Mouse (Mus musculus) CD4-positive helper T cell, adult 2 months (primary cell): Measurements from ENCODE around the gene Gk5.
"Not testable (repeated sequence)": the region's sequence is repeated elsewhere in the genome, so short reads cannot be mapped to it uniquely, and the experiment has no call there.

Source experiments
- DNase-seq: peaks from one replicate; pipeline ENCODE4 v3.0.0-alpha.2; 2012; ENCODE audit warnings: low read depth, missing footprints, low spot score

Gk5 gene

DNA sequence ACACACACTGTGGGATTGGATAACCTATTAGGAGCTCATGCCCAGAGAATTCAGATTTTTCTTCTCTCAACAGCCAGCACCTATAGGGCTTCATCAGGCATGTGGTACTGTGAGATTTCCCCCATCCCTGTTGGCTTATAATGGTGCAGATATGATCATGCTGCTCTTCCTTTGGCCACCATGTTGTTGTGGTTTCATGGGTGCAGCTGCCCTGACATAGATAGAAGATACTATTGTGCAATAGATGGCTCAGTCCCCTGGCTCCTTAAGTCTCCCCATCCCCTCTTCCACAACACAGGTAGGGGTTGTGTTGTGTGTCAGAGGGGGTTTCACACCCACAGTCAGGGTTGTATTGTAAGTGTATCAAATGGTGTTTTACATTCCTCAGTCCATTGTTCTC, 25.7 kb downstream of the Gk5 start:
- no peak for DNase-seq

DNA sequence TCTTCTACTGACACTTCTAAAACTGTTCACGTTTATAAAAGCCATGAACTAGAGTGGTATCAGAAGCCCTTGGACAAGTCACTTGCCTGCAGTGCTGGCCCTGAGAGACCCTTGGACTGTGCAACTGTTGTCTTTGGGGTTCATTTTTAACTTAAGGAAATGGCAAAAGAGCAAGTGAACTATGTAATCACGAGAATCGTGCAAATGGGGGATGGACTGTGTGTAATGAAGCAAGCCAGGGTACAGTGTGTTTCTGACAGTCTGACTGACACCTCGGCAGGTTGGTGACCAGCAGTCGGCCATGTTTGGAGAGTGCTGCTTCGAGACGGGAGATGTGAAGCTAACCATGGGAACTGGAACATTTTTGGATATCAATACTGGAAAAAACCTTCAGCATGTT, 33.6 kb downstream of the Gk5 start:
- DNase-seq, result no peak

DNA sequence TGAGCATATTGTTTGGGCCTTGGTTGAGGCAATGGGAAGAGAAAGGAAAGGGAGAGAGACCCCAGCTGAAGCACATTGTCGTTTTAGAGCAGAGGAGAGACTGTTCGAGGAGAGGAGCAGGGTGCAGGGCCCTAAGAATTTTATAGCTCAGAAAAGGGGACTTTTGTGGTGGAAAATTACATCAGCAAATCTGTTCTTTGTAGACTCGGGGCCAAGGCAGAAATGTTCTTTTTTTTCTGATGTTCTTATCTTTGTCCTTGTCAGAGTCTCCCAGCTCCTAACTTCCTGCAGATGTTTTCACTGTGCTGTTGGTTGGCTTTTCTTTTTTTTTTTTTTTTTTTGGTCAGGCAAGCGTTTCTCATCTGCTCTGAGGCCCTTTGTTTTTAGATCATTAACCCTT, 39.3 kb downstream of the Gk5 start:
- no peak for DNase-seq

DNA sequence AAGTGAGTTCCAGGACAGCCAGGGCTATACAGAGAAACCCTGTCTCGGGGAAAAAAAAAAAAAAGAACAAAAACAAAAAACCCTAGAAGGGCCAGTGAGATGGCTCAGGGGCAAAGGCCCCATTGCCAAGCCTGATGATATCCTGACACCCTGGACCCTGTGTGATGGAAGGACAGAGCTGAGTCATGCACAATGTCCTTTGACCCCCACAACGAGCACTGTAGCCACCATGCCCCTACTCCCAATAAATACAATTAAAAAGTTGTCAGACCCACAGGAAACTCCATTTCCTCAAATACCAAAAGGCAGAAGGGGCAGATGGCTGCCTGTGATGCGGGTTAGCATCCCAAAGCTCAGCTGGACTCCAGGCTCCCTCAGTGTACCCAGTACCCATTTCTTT, 39.9 kb downstream of the Gk5 start:
- no peak for DNase-seq

DNA sequence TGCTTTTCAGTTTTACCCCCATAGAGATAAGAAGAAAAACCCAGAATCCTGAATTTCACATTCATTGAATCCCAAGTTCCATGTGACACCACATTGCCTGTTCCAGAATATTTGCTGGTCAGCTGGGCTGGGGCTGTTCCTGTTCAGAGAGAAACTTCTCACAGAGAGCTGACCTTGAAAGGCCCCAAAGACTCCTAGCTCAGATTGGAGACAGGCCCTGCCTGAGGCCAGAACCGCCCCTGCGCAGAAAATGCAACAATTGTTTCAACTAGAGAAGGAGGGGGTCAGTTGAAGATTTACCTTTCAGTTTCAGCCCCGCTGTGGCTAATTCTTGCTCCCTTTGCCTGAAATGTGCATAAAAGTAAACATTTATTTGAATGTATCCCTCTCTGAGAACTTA, 41.6 kb downstream of the Gk5 start:
- no peak for DNase-seq

DNA sequence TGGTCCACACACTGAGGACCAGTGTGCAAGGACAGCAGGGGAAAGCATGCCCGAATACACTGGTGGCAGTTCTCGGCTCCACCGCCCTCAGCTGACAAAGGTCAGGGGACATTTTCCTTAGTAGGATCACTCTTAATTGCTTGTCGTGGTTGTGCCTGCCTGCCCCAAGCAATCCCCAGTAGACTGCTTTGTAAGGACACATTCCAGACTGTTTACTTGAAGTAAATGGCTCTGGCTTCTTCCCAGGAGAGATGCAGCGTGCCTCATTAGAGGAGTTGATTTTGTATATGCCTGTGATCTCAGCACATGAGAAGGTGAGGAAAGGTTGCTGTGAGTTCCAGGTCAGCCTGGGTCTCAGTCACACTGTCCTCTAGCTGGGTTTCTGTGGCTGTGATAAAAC, 43.3 kb downstream of the Gk5 start:
- DNase-seq, result no peak

DNA sequence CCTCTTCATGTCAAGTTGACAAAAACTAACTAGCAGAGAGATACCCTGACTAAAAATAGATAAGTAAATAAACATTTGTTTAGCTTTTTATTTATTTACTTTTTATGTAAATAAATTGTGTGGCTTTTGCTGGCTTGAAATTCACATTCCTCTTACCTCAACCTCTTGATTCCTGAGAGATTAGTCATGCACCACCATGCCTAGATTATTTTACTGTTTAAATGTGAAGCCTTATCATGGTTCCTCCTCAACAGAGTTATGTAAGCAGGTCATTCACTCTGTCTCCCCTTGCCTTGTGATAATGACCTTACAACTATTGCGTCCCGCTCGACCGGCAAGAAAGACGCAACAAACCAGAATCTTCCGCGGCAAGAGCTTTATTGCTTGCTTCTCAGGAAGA, 44.3 kb downstream of the Gk5 start:
- DNase-seq, result no peak

DNA sequence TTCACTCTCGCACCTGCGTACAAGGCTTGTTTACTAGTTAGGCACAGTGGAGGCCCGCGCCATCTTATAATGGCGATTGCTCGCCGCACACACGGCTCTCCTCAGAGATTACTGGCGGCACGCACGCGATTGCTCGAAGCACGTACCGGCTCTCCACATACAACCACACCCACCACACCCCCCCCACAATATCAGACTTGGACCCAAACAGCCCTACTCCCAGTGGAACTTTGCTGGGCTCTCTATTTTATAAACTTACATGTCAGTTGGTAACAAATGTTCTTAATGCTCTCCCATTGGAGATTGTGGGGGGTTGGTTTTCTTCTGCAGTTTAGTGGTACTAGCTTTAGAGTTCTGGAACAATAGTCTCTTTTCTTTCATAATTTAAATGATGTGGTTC, 44.8 kb downstream of the Gk5 start:
- DNase-seq, result not testable (repeated sequence)

DNA sequence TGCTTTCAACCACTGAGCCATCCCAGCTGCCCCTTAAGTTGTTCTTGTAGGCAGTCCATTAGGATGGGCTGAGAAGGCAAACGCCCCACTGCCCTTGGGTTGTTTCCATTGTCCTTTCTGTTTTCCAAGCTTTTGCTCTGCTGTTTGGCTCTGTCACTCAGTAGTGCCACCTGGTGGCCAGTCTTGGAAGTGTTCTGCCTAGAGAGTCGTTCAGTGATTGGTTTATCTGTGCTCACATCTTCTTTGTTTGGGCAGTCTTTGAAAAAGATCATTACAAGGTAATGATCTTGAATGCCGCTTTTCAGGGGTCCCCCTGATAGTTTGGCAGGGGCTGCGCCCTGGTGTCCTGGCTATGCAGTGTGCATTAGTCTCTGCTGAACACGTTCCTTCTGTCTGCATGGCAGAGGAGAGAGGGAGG, 48.0 kb downstream of the Gk5 start:
- peak; percentile 59 for DNase-seq

DNA sequence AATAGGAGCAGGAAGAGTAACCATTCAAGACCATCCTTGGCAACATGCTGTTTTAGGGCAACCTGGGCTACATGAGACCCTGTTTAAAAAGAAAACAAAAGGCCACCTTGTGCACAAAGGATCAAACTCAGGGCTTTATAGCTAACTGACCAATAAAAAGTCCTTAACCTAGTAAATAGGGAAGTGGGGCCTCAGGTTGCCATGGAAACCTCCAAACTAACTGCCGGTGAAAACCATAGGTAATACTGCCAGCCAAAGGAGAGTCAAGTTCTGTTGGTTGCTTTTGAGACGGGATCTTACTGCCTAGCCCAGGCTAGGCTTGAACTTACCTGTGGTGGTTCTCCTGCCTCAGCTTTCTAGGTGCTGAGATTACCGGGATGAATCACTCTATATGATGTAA, 51.4 kb downstream of the Gk5 start:
- DNase-seq, result no peak

DNA sequence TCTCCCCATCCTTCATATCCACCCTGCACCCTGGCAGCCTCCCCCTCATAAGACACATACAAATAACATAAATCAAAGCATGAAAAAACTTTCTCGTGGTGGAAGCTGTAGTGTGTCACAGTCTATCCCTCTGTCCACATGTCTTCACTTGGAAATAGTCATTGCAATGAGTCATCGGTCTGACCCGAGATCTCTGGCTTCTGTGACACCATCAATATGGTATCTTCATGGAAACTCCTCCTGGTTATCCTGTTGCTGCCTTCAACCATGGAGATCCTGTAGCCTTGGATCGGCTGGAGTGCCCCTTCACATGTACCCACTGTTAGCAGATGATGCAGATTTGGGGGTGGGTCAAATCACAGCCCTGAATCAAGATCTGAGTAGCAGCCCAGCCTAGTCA, 65.7 kb downstream of the Gk5 start:
- no peak for DNase-seq

DNA sequence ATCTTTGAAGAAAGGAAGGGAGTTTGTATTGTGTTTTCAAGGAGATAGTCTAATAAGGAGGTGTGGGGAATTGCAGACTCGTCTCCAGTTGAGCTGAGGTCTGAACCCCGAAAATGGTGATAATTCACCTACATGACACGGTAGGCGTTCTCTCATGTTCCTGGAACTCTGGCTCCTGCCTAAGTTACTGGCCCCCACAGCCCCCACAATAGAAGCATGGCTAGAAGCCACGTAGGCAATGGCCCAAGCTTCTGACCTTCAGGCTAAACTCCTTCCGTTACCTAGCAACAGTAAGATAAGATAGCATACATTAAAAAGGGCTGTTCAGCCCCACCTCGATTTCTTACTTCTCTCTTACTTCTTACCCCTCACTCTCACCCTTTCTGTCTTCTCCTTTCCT, 67.5 kb downstream of the Gk5 start:
- DNase-seq, result no peak

DNA sequence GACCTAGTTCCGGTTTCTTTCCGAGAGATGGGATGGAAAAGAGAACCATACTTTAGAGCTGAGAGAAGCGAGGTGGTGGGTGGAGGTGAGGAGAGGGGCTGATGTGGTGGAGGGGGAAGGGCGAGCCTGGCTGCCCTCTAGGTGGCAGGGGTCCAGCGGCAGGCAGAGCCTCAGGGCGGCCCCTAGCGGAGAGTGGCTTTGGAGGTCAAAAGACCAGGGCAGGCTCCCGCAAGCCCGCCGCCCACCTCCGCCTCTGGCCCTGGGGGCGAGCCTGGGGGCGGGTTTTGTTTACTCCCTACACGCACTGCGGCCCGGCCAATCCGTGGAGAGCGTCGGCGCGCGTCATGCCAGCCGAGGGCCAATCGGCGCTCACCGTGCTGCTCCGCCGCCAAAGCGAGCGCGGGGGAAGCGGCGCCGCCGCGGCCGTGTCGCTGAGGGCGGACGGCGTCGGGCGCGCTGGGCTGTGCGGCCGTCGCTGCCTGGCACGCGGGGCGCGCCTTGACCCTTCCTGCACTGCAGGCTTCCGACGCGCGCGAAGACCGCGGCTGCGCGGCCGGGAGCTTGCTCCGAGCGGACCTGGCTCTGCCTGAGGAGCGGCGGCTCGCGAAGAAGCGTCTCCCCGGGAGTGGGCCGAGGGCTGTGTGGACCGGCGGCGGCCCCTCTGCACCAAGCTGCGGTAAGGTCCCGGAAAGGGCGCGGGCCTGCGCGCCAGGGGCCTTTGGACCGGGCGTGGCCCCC, 76.9 kb downstream of the Gk5 start, which contains the start of gene Tfdp2:
Gene Tfdp2, plus strand, starts transcription at position 391 of the 738 bp plus-strand sequence.
- DNase-seq, result peak; percentile 91

DNA sequence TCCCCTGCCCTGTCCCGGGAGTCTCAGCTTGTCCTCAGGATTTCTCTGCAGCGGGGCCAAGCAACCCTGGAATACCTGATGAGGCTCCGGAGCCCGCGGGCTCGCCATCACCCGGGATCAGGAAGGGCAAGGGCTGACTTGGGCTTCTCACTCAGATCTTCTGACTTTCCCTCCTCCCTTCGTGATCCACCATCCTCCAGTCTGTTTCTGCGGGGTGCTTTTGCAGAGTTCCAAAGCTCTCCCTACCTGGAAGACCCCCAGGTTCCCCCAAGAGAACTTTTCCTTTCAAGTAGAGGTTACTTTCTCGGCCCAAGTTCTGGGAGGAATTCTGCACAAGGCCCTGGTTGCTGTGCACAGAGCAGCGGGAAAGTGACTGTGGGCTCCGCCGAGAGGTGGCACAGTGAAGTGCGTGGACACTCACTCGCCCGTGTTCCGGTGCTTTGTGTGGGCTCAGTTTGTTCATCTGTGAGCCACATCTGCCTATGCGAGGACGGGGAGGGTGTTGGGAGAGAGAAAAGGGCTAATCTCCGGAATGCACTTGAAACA, 77.5 kb downstream of the Gk5 start:
- peak; percentile 59 for DNase-seq

DNA sequence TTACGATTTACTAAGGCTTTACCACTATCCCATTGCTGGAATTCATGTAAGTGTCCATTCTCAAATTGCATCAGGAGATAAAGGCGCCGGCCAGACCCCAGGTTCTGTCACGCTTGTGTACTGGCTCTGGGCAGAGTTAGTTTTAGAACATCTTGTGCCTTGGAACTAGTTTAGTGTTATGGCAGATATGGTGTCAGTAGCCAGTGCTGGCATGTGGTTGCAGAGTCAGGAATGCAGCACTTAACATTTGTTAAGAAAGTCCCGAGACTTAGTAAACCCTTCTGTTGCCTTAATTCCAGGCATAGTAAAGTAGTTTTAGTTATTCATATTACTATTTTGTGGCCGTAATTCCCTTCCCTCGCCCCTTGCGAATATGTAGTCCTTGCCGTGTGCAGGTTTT, 78.6 kb downstream of the Gk5 start:
- no peak for DNase-seq

DNA sequence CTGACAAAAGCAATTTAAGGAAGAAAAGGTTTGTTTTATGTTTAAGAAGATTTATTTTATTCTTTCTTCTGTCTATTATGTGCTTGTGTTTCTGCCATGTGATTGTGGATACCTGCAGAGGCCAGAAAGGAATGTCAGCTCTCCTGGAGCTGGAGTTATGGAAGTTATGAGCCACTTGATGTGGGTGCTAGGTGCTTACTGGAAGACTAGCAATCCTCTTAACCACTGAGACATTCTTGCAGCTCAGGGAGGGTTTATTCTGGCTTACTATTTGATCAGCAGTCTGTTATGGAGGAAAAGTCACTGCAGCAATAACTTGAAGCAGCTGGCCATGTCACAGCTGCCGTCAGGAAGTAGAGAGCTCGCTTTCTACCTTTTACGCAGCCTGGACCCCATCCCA, 84.5 kb downstream of the Gk5 start:
- no peak for DNase-seq

DNA sequence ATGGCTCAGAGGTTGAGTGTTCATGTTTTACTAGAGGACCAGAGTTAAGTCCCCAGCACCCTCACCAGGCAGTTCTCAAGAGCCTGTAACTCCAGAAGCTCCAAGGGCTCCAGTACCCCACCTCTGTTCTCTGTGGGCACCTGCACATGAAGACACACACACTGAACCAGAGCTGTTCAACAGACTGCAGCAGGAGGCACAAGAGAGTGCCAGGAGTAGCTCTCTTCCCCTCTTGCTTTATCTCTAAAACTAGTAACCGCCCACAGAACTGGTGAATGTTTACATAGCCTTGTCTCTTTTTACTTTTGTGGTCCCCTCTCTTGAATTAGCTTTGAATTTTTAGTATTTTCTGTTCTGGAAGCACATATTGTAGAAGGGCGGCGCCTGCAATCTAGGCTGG, 88.3 kb downstream of the Gk5 start:
- DNase-seq, result no peak

DNA sequence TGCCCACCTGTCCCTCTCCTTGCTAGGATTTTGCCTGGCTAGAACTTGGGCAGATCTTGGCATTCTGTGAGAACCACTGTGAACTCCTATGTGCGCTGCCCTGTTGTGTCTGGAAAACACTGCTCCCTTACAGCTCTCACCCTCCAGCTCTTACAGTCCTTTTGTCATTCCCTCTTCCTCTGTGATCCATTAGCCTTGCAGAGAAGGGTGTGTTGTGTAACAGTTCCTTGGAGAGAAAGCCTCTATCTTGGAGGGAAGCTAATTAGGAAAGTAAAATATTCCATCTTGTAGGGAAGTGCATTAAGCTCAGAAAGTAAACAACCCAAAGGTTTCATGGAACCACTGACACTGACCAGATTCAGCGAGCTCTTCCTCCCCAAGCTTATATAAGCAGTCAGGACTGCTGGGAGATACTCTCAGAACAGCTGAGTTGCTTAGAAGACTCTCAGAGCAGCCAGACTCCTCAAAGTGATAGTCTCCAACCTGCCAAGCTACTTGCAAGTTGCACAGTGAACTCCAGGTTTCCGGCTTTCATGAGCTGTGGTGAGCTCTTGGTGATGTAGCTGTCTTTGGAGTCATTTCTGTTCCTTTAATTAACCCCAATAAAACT, 94.0 kb downstream of the Gk5 start:
- DNase-seq, result no peak

DNA sequence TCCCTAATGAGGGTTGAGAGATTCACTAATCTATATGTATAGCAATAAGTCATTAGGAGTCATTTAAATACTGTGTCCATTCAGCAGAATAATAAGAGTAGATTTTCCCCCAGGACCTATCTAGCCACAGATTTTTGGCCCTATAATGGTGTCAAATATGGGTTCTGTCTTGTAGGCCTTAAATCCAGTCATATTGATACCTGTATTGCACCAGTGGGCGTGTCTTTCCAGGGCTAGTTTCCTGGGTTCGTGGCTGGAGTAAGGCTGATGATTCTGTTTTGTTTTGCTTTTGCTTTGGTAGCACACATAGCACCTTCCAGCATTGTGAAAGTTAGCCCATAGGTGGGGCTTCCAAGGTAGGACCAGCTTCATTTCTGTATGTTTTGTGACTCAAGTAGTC, 95.0 kb downstream of the Gk5 start:
- DNase-seq, result peak; percentile 6

DNA sequence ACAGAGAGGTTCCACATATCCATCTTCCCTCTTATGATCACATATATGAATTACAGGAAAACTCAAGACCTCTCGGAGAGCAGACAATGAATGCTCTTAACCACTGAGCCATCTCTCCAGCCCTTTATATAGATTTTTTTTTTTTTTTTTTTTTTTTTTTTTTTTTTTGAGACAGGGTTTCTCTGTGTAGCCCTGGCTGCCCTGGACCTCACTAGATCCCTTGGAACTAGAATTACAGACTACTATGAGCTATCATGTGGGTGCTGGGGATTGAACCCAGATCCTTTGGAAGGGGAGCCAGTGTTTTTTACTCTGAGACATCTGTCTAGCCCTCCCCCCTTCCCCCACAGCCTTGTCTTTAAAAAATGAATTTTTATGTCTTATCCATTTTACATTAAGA, 98.1 kb downstream of the Gk5 start:
- no peak for DNase-seq

DNA sequence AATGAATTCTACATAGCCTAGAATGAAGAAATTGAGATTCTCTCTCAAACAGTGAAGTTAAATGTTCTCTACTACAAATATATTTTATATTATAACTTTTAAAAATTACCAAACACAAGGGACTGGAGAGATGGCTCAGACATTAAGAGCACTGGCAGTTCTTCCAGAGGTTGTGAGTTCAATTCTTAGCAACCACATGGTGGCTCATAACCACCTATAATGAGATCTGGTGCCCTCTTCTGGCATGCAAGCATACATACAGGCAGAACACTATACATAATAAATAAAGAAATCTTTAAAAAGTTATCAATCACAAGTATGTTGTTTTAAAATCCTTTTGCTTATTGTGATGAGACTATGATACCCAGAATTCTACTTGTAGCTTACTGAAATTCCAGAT, 98.6 kb downstream of the Gk5 start:
- DNase-seq, result peak; percentile 6

DNA sequence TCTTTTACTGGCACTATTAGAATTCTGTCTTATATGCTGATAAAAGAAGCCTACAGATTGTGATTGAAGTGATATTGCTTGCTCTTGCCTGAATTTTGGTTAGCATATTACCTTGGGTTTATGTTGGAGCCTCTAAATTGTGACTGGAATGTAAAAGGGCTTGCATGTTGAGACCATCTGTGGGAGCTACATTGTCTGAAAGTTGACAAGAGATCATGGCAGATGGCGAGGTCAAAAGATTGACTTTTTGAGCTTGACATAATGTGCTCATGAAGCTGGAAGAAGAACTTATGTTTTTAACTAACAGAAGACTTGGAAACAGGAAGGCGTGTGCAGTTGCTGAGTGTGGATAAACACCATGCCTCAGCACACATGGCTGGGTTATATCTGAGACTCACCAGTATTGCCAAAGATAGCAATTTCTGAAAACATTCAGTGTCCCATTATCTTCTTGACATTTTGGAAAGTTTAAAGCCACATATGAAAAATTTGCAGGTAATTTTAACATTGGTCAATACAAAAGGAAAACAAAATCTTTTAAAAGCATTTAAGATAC, 100.0 kb downstream of the Gk5 start:
- no peak for DNase-seq

DNA sequence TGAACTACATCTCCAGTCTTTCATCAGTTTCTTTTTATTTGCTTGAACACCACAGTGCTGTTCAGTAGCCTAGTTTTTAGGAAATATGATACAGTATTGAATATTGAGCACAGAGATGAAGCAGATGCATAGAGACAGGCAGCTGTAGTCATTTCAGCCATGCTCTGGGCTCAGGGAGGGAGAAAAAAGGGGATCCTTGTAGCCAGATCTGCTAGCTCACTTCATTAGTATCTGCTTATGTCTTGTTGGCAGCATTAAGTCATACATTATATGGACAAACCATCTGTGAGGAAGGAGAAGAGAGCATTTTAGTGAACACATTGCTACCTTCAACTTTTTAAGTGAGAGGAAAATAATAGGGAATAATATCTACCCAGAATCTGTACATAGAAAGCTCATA, 101.3 kb downstream of the Gk5 start:
- DNase-seq, result no peak
